Mouse (Mus musculus) intestine, postnatal 0 days (tissue): ENCODE data around the gene Crtc1. TPM values are rescaled to one million over a fixed set of nuclear protein-coding genes. Genes with fewer than 3 reads are reported as not detected.
A peak's percentile ranks its signal among the peaks of the same experiment; 100 is the strongest.

Source experiments
- ATAC-seq: fragments of 200-750 bp; cut with Nextera tagmentation; 2 replicates; pipeline ENCODE4 v1.8.0; 2017; ENCODE audit warnings: mild to moderate bottlenecking, moderate TSS enrichment, moderate library complexity
- H3K27ac ChIP-seq: fragments of 300-500 bp; sonication (generic); 2 replicates; pipeline ENCODE4 v1.5.1; 2014; ENCODE audit warnings: mild to moderate bottlenecking, low read depth, low read length, moderate library complexity
- H3K27me3 ChIP-seq: fragments of 300-500 bp; sonication (generic); replicated peaks from 2 replicates; pipeline ENCODE4 v1.6.1; 2014; ENCODE audit warnings: low read length, mixed read lengths; ENCODE audit not compliant: control insufficient read depth, insufficient read depth
- H3K36me3 ChIP-seq: fragments of 300-500 bp; sonication (generic); 2 replicates; pipeline ENCODE4 v1.6.1; 2014; ENCODE audit warnings: mild to moderate bottlenecking, moderate library complexity; ENCODE audit not compliant: control insufficient read depth, insufficient read depth
- H3K4me1 ChIP-seq: fragments of 300-500 bp; sonication (generic); replicated peaks from 2 replicates; pipeline ENCODE4 v1.6.1; 2014; ENCODE audit warnings: antibody characterized with exemption, low read length, mixed read lengths; ENCODE audit not compliant: control insufficient read depth, insufficient read depth
- H3K4me2 ChIP-seq: fragments of 300-500 bp; sonication (generic); replicated peaks from 2 replicates; pipeline ENCODE4 v1.6.1; 2014; ENCODE audit warnings: low read depth, mild to moderate bottlenecking, moderate library complexity
- H3K4me3 ChIP-seq: fragments of 300-500 bp; sonication (generic); 2 replicates; pipeline ENCODE4 v1.5.1; 2014; ENCODE audit warnings: low read depth, low read length
- H3K9ac ChIP-seq: fragments of 300-500 bp; sonication (generic); 2 replicates; pipeline ENCODE4 v1.6.1; 2014; ENCODE audit warnings: mild to moderate bottlenecking, low read depth, low read length
- H3K9me3 ChIP-seq: fragments of 300-500 bp; sonication (generic); 2 replicates; pipeline ENCODE4 v1.6.1; 2016; ENCODE audit warnings: mixed run types; ENCODE audit not compliant: control insufficient read depth
- CTCF ChIP-seq: sonication (generic); IDR thresholded peaks from 2 replicates; pipeline ENCODE4 v1.5.1; 2016; ENCODE audit warnings: low read depth, mild to moderate bottlenecking, control low read depth, antibody characterized with exemption, moderate library complexity
- whole genome bisulfite sequencing: fragments of 180-500 bp; shearing (Covaris S2); extraction: QIAGEN DNeasy Blood & Tissue Kit; methylation state at CpG from one replicate; pipeline ENCODE4 v1.1.7; 2014; 5-methylcytosine and 5-hydroxymethylcytosine counted together
- polyA plus RNA-seq: library from polyadenylated mRNA; unstranded; fragments of >200 nt; fragmentation: Nextera tagmentation; extraction: Ambion mirVana; gene quantifications from 2 replicates; pipeline ENCODE4 v1.2.1, GENCODE M21; 2015

The Crtc1 gene
- polyA plus RNA-seq, 1 experiment from 2014 or later: 9.2 TPM

DNA sequence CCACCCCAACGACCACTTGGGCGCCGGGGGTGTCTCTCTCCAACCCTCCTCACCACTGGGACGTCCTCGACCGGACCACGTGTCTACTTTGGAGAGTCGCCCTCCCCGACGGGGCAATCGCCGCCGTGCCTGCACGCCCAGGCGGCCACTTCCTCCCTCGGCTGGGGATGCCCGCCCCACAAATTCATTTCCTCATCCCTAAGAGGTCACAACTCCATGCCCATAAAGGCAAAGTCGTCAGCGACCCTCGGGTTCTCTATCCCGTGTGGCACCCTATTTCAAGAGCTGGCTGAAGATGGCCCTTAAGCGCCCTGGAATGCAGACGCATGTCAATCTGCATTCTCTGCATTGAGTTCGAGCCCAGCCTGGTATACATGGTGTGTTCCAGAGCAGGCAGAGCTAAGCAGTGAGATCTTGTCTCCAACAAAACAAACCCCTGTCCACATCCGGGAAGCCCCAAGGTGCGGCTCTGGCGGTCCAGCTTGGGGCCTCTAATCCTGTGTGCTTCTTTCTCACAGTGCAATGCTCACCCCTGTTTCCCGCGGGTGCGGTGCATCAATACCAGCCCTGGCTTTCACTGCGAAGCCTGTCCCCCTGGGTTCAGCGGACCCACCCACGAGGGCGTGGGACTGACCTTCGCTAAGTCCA, 64.0 kb downstream of the Crtc1 start:
- TF ChIP-seq CTCF: no peak
- H3K36me3 ChIP-seq: no peaks in the 10 kb centered on the region
- 0 out of 2 replicates have a peak, but pooled peaks cover 3% of the 10 kb centered on the region for H3K4me1 ChIP-seq
- H3K4me3 ChIP-seq: peak overlapping the region; percentile 42
- peaks cover 62% of the 10 kb centered on the region for H3K27me3 ChIP-seq
- no peak; the same call in 1 of the 2 replicates for ATAC-seq
- no peak overlapping the region for H3K9ac ChIP-seq
- WGBS: 6% methylated on average over 35 of the region's 35 CpGs
- H3K4me2 ChIP-seq: peak overlapping the region; percentile 64
- H3K9me3 ChIP-seq: no peaks in the 10 kb centered on the region
- no peak overlapping the region for H3K27ac ChIP-seq

DNA sequence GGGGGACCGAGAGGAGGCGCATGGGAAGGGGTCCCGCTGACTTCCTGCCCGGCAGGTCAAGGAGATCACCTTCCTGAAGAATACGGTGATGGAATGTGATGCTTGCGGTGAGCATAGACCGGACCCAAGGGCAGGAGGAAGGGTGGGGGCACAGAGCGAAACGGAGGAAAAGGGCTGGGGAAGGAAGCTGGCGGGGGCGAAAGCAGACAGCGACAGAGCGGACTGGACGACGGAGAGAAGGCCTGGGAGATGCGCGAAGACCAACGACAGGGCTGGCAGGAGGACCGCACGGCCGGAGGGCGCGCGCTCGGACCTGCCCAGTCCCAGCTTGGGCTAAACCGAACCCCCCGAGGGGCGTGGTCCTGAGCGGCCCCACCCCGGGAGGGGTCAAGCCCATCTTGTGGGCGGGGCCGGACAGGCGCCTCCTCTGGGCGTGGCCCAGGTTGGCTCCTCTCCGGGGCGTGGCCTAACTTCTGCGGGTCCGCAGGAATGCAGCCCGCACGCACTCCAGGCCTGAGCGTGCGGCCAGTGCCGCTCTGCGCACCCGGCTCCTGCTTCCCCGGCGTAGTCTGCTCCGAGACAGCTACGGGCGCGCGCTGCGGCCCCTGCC, 65.0 kb downstream of the Crtc1 start:
- Histone ChIP-seq H3K36me3 (no peaks in the 10 kb centered on the region), H3K4me3 (peak overlapping the region; percentile 42), H3K27me3 (peaks cover 62% of the 10 kb centered on the region), H3K4me1 (0 out of 2 replicates have a peak, but pooled peaks cover 3% of the 10 kb centered on the region), H3K9me3 (no peaks in the 10 kb centered on the region), H3K27ac (no peak overlapping the region), H3K4me2 (peak overlapping the region; percentile 64), H3K9ac (0 out of 2 replicates have a peak overlapping the region, but pooled peaks have one; percentile 12)
- ATAC-seq: peak; percentile 49
- 1% methylated on average over 48 of the region's 53 CpGs for WGBS
- no peak for TF ChIP-seq CTCF

DNA sequence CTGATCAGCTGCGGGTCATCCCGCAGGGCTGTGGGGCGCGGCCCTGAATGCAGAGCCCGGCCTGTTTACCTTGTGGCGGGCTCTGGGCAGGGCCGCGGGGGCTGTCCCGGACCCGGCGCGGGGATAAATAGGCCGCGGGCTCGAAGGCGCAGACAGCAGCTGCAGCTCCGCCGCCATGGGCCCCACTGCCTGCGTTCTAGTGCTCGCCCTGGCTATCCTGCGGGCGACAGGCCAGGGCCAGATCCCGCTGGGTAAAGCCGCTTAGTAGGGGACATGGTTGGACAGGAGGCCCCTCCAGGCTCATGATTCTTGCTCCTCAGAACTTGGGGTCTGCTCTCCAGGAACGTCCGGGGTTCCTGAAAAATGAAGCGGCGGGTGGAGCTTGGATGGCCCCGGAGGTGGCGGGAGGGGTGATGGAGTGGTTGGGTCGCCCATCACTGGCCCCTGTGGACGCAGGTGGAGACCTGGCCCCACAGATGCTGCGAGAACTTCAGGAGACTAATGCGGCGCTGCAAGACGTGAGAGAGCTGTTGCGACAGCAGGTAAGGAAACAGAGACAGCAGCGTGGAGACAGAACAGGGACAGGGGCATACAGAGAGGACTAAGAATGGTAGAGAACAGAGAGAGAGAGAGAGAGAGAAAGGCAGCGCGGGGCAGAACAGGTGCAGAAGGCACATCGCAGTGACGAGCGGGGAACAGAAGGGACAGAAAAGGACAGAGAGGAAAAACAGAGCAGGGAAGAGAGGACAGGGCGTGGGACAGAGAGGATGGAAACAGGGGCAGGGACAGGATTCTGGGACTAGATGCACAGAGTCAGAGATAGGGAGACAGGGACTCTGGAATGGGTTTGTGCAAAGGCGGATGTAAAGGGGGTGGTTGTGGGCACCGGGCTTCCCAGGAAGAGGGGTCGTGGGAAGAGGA, 65.7 kb downstream of the Crtc1 start, which contains the start of gene Comp:
TSS of gene Comp (plus strand) at position 162 of the 921 bp plus-strand sequence.
- no peak for ATAC-seq
- peak within 1 kb of the TSS; percentile 64 for H3K4me2 ChIP-seq
- peak within 1 kb of the TSS; percentile 42 for H3K4me3 ChIP-seq
- H3K27me3 ChIP-seq: peaks cover 62% of the 10 kb centered on the region
- 5% methylated on average over 47 of the region's 47 CpGs for WGBS
- no peak for TF ChIP-seq CTCF
- no peak within 1 kb of the TSS for H3K27ac ChIP-seq
- H3K4me1 ChIP-seq: 0 out of 2 replicates have a peak, but pooled peaks cover 3% of the 10 kb centered on the region
- H3K36me3 ChIP-seq: no peaks in the 10 kb centered on the region
- no peak within 1 kb of the TSS for H3K9ac ChIP-seq
- H3K9me3 ChIP-seq: no peaks in the 10 kb centered on the region

GRCm38 (mm10) chr8:70371951-70372350, 67.4 kb downstream of the Crtc1 start:
- Histone ChIP-seq H3K9ac (no peak overlapping the region), H3K9me3 (no peaks in the 10 kb centered on the region), H3K4me2 (no peak overlapping the region), H3K4me1 (0 out of 2 replicates have a peak, but pooled peaks cover 3% of the 10 kb centered on the region), H3K27me3 (peaks cover 46% of the 10 kb centered on the region), H3K36me3 (no peaks in the 10 kb centered on the region), H3K4me3 (no peak overlapping the region), H3K27ac (no peak overlapping the region)
- no peak for TF ChIP-seq CTCF
- 63% methylated on average over 6 of the region's 6 CpGs for WGBS
- no peak for ATAC-seq

GRCm38 (mm10) chr8:70370476-70370875, 68.9 kb downstream of the Crtc1 start:
- Histone ChIP-seq H3K9me3 (no peaks in the 10 kb centered on the region), H3K27me3 (peaks cover 32% of the 10 kb centered on the region), H3K4me1 (0 out of 2 replicates have a peak, but pooled peaks cover 3% of the 10 kb centered on the region), H3K27ac (no peak overlapping the region), H3K4me3 (no peak overlapping the region), H3K4me2 (no peak overlapping the region), H3K9ac (no peak overlapping the region), H3K36me3 (no peaks in the 10 kb centered on the region)
- TF ChIP-seq CTCF: no peak
- 85% methylated on average over 7 of the region's 7 CpGs for WGBS
- no peak for ATAC-seq

GRCm38 (mm10) chr8:70366588-70366987, 72.8 kb downstream of the Crtc1 start:
- no peak for ATAC-seq
- no peaks in the 10 kb centered on the region for H3K9me3 ChIP-seq
- no peaks in the 10 kb centered on the region; the same call in 1 of the 2 replicates for H3K27me3 ChIP-seq
- no peak overlapping the region for H3K4me2 ChIP-seq
- 62% methylated on average over 5 of the region's 5 CpGs for WGBS
- H3K9ac ChIP-seq: no peak overlapping the region
- H3K27ac ChIP-seq: no peak overlapping the region
- no peak overlapping the region for H3K4me3 ChIP-seq
- H3K36me3 ChIP-seq: no peaks in the 10 kb centered on the region
- no peak for TF ChIP-seq CTCF
- H3K4me1 ChIP-seq: peaks cover 6% of the 10 kb centered on the region; the same call in 1 of the 2 replicates
